Mouse (Mus musculus): Measurements from ENCODE around the gene Timp3. TPM values are rescaled to one million over a fixed set of nuclear protein-coding genes. Genes with fewer than 3 reads are reported as not detected.

The Timp3 gene
- polyA plus RNA-seq, 1 experiment = 3.3 TPM

DNA sequence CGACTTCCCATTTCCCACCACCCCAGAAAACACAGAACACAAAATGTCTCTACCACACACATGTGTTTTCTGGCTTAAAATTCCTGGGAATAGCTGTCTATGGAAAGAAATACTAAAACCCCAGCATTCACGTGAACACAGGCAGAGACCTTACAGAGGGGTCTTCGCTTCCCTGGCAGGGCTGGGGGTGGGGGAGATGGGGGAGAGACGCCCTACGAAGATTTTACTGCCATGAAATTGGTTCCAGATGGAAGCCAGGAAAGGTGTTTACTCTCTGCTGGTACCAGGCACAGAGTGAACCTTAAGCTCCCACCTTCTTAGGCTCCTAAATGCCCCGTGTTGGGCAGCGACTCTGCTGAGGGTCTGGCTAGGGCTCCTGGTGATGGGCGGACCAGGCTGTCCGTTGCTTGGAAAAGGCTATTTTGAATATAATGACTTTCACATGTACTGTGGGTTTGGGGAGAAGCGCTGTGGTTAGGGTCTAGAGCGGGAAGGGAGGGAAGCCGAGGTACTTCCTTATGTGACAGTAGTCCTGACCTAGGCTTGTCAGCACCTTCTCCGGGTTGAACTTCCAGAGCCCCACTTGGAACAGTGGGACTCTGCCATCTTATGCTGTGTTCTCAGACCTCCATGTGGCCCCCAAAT, 4.6 kb upstream of the Timp3 start:
- H3K4me3 ChIP-seq (ENCODE audit: insufficient read depth, low read length) = peak overlapping the region; percentile 12; the same call in 1 of the 2 replicates
- no peak for TF ChIP-seq POLR2A (IDR thresholded peaks at IDR 0.05; ENCODE audit: borderline replicate concordance, low read depth, low read length)
- TF ChIP-seq CTCF (IDR thresholded peaks at IDR 0.05; ENCODE audit: low read depth, low read length) = no peak
- H3K27ac ChIP-seq (ENCODE audit: insufficient read depth, low read depth, low read length) = no peak overlapping the region
- 0 out of 2 replicates have a peak, but pooled peaks cover 2% of the 10 kb centered on the region for H3K4me1 ChIP-seq (ENCODE audit: control insufficient read depth, insufficient read depth, low read length)

DNA sequence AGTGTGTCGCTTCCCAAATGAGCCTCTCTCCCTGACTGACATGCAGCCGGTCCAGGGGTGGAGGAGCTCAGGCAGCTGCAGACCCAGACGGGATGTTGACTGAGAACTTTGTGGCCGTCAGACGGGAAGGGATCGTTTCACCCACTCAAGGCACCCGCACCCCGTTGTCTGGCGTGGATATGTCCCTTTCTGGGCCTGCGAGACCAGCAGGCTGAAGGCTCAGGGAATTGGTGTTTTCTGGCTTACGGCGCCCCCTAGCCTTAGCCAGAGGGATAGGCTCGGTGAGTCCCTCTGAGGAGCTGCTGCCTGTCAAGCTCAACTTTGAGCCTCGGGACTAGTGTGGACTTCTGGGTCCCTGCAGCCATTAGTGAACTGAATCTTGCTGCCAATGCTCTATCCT, 4.1 kb upstream of the Timp3 start:
- H3K4me3 ChIP-seq (ENCODE audit: insufficient read depth, low read length) = peak overlapping the region; percentile 12; the same call in 1 of the 2 replicates
- peak; percentile 91 for TF ChIP-seq CTCF (IDR thresholded peaks at IDR 0.05; ENCODE audit: low read depth, low read length)
- no peak for TF ChIP-seq POLR2A (IDR thresholded peaks at IDR 0.05; ENCODE audit: borderline replicate concordance, low read depth, low read length)
- H3K4me1 ChIP-seq (ENCODE audit: control insufficient read depth, insufficient read depth, low read length) = 0 out of 2 replicates have a peak, but pooled peaks cover 2% of the 10 kb centered on the region
- H3K27ac ChIP-seq (ENCODE audit: insufficient read depth, low read depth, low read length) = no peak overlapping the region

DNA sequence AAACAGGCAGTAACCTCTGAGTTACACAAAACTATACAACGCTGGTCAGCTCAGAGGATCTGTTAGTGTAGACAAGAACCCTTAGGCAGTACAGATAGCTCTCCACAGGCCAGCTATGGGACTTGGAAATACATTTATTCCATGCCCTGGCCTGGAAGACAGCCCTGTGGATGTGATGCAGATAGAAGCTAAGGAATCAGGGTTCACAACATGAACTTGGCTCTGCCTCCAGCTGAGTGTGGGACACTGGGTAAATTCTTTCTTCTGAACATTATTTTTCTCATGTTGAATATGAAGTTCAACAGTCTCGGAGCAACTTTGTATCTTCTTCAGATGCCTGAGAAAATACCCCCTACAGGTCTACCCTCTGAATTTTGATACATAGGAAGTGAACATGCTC, 2.9 kb upstream of the Timp3 start:
- H3K4me1 ChIP-seq (ENCODE audit: control insufficient read depth, insufficient read depth, low read length) = 0 out of 2 replicates have a peak, but pooled peaks cover 2% of the 10 kb centered on the region

DNA sequence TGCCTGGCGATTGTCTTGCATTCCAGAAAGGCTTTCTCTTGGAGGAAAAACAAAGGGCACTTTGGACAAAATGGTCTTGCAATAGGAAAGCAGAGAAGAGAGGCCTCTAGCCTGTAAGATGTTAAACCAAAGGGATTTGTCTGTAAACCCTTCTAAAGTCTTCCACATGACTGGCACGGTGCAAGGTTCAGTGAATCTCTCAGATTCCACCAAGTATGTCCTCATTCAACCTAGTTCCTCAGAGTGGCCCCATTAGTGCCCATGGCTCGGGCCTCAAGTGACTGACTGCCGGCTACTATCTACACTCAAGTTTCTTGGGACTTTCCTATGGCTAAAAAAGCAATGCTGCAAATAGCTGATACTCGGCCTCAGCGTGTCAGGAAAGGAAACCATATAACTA, 1.8 kb upstream of the Timp3 start:
- no peak overlapping the region for H3K27ac ChIP-seq (ENCODE audit: insufficient read depth, low read depth, low read length)
- no peak for TF ChIP-seq POLR2A (IDR thresholded peaks at IDR 0.05; ENCODE audit: borderline replicate concordance, low read depth, low read length)
- TF ChIP-seq CTCF (IDR thresholded peaks at IDR 0.05; ENCODE audit: low read depth, low read length) = no peak
- H3K4me1 ChIP-seq (ENCODE audit: control insufficient read depth, insufficient read depth, low read length) = 0 out of 2 replicates have a peak, but pooled peaks cover 2% of the 10 kb centered on the region
- H3K4me3 ChIP-seq (ENCODE audit: insufficient read depth, low read length) = no peak overlapping the region

More for the DNA sequence above, 2.9 kb upstream of the Timp3 start:
- Histone ChIP-seq H3K4me3 (ENCODE audit: insufficient read depth, low read length) (no peak overlapping the region), H3K27ac (ENCODE audit: insufficient read depth, low read depth, low read length) (no peak overlapping the region)
- TF ChIP-seq POLR2A (IDR thresholded peaks at IDR 0.05; ENCODE audit: borderline replicate concordance, low read depth, low read length) = no peak
- TF ChIP-seq CTCF (IDR thresholded peaks at IDR 0.05; ENCODE audit: low read depth, low read length) = no peak

DNA sequence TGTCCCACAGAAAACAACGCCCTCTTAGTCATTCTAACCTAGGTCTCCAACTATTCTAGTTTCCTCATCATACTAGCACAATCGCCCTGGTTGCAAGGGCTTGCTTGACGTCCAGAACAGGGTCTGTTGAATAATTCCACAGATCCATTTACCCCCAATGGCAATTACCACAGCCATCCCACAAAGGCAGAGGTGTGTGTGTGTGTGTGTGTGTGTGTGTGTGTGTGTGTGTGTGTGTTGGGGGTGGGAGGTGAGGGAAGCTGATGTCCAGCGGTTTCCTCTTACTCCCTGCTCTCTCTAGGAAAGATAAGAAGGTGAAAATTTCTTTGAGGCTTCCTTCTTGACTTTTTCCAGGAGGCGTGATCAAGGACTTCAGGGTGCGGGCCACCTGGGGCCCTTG, 377 bp upstream of the Timp3 start:
- H3K27ac ChIP-seq (ENCODE audit: insufficient read depth, low read depth, low read length) = no peak overlapping the region
- no peak for TF ChIP-seq POLR2A (IDR thresholded peaks at IDR 0.05; ENCODE audit: borderline replicate concordance, low read depth, low read length)
- TF ChIP-seq CTCF (IDR thresholded peaks at IDR 0.05; ENCODE audit: low read depth, low read length) = no peak
- no peak overlapping the region for H3K4me3 ChIP-seq (ENCODE audit: insufficient read depth, low read length)
- H3K4me1 ChIP-seq (ENCODE audit: control insufficient read depth, insufficient read depth, low read length) = 0 out of 2 replicates have a peak, but pooled peaks cover 2% of the 10 kb centered on the region

DNA sequence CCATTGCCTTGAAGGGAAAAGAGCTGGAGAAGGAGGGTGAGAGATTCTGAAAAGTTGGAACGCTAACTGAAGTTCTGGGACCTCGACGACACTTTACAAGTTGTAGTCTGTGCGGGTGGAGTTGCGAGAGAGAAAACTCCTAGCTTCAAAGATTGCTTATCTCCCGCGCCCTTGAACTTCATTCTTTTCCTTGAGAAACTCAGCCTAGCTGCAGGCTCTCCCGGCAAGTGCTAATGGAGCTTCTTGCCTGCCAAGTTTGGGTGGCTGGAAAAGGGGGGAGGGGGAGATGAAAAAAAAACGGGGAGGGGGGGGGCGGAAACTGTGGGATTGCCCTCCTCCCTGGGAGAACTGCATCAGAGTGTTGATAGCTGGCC, 932 bp downstream of the Timp3 start:
- TF ChIP-seq POLR2A (IDR thresholded peaks at IDR 0.05; ENCODE audit: borderline replicate concordance, low read depth, low read length) (no peak), CTCF (IDR thresholded peaks at IDR 0.05; ENCODE audit: low read depth, low read length) (no peak)
- Histone ChIP-seq H3K4me3 (ENCODE audit: insufficient read depth, low read length) (no peak overlapping the region), H3K27ac (ENCODE audit: insufficient read depth, low read depth, low read length) (no peak overlapping the region), H3K4me1 (ENCODE audit: control insufficient read depth, insufficient read depth, low read length) (no peaks in the 10 kb centered on the region)

DNA sequence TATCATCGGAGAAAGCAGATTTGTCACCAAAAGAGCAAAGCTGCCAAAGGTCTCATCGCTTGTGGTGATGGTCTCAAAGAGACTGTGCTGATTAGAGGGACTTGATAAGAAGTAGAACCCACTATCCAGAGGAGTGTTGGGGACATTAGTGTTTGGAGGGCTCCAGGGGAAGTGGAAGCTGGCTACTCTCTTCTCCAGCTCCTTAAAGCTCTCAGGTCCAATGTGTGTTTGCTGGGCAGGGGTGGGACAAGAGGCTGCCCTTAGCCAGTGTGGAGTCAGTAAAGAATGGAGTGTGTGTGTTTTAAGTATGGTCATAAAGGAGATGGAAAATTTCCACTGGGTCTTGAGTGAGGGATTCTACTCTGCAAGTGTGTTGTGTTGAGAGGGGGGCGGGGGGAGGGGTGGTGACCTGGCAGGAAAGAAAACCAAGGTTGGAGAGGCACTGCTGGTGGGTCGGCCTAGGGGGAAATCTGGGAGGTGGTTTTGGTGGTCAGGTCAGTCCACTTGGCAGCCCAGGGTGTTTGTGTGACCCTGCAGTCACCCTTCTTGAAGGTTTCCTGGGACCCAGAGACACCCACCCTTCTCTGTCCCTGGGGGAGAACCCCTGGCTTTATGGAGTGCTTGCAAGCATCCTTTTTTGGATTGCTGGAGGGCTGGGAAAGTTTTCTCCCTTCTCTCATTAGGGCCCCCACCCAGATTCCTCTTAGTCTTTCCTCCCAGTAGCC, 1.6 kb downstream of the Timp3 start:
- no peak overlapping the region for H3K27ac ChIP-seq (ENCODE audit: insufficient read depth, low read depth, low read length)
- TF ChIP-seq POLR2A (IDR thresholded peaks at IDR 0.05; ENCODE audit: borderline replicate concordance, low read depth, low read length) = no peak
- TF ChIP-seq CTCF (IDR thresholded peaks at IDR 0.05; ENCODE audit: low read depth, low read length) = no peak
- no peak overlapping the region for H3K4me3 ChIP-seq (ENCODE audit: insufficient read depth, low read length)
- H3K4me1 ChIP-seq (ENCODE audit: control insufficient read depth, insufficient read depth, low read length) = no peaks in the 10 kb centered on the region

DNA sequence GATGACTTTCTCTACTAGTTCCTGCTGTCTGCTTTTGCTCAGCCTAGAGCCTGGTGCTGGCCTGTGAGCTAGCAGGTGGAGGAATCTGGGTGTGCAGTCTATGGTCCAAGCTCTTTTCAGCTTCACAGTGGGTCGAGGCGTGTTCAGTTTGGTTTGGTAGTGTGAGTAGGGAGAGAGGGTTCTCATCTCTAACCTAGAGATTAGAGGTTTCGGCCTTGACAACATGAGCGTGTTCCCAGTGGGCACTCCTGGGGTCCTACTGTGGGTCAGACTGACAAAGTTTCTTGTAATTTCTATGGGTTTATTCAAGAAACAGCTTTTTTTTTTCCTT, 2.1 kb downstream of the Timp3 start:
- TF ChIP-seq POLR2A (IDR thresholded peaks at IDR 0.05; ENCODE audit: borderline replicate concordance, low read depth, low read length) (no peak), CTCF (IDR thresholded peaks at IDR 0.05; ENCODE audit: low read depth, low read length) (no peak)
- H3K4me1 ChIP-seq (ENCODE audit: control insufficient read depth, insufficient read depth, low read length) = no peaks in the 10 kb centered on the region
- no peak overlapping the region for H3K4me3 ChIP-seq (ENCODE audit: insufficient read depth, low read length)
- no peak overlapping the region for H3K27ac ChIP-seq (ENCODE audit: insufficient read depth, low read depth, low read length)

DNA sequence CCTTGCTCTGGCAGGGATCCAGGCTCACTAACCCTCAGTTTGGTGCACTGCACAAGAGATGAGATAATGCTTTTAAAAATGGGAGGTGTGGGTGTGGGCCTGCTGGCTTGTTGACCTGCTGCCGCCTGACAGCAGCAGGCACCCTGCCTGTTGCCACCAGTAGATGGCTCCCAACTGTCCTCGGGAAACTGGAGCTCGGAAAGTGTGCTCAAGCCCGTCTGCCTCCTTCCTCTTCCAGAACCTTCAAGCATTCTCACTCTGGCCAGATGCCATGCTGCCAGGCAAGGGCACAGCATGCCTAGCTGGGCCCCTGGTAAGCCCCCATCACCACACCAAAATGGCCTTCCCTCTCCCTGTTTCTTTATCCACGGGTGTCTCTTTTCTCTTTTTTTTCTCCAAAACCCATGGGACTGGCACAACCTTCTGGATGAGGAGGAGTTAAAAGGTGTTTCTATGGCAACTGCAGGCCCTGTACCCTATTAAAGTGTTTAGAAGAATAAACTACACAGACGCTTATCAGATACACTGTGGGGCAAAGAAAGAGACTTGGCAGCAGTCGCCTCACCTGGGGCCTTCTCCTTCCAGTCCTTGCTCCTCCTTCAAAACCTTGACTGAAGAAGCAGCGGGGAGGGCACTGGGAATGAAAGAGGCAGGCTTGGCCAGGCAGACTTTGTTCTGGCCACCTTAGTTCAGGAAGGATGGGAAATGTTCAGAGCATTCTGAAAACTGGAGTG, 2.8 kb downstream of the Timp3 start:
- H3K27ac ChIP-seq (ENCODE audit: insufficient read depth, low read depth, low read length) = no peak overlapping the region

DNA sequence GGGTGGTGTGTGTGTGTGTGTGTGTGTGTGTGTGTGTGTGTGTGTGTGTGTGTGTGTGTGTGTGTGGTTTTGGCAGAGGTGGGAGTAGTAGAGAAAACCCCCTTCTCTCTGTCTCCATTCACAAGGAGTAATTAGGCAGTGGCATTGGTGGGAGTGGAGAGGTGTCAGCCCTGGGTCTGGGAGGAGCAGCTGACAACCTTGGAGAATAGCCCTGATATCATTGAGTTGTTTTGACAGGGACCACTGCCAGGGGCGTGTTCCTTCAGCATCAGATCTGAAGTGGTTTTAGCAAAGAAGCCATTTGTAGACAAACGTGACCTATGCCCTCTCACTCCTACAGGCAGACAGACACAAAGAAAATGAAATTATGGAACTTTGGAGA, 3.3 kb downstream of the Timp3 start:
- Histone ChIP-seq H3K4me3 (ENCODE audit: insufficient read depth, low read length) (no peak overlapping the region), H3K27ac (ENCODE audit: insufficient read depth, low read depth, low read length) (no peak overlapping the region), H3K4me1 (ENCODE audit: control insufficient read depth, insufficient read depth, low read length) (no peaks in the 10 kb centered on the region)
- no peak for TF ChIP-seq CTCF (IDR thresholded peaks at IDR 0.05; ENCODE audit: low read depth, low read length)
- TF ChIP-seq POLR2A (IDR thresholded peaks at IDR 0.05; ENCODE audit: borderline replicate concordance, low read depth, low read length) = no peak

More for the DNA sequence above, 2.8 kb downstream of the Timp3 start:
- TF ChIP-seq CTCF (IDR thresholded peaks at IDR 0.05; ENCODE audit: low read depth, low read length) (no peak), POLR2A (IDR thresholded peaks at IDR 0.05; ENCODE audit: borderline replicate concordance, low read depth, low read length) (no peak)
- Histone ChIP-seq H3K4me1 (ENCODE audit: control insufficient read depth, insufficient read depth, low read length) (no peaks in the 10 kb centered on the region), H3K4me3 (ENCODE audit: insufficient read depth, low read length) (no peak overlapping the region)

Data from bone marrow macrophage, adult 2 months (primary cell).